Mouse (Mus musculus) heart, postnatal 10 days (tissue): ENCODE data around the gene Rogdi. TPM values are rescaled to one million over a fixed set of nuclear protein-coding genes. Genes with fewer than 3 reads are reported as not detected.

Experiments used
- DNase-seq, 2 experiments: peaks; one replicate each; pipeline ENCODE4 v3.0.0; 2021
- intact Hi-C: fragments of 180-260 bp; cut with DNase I; formaldehyde crosslinking; loops from one replicate; pipeline ENCODE4 v1.15.1; 2025
- total RNA-seq, 2 experiments: library from RNA; stranded (reverse); gene quantifications; 2 replicates each; pipeline ENCODE4 v1.2.3; 2021

The Rogdi gene
- total RNA-seq = 10 to 100 TPM; 21.7 to 25.7 TPM

- DNase-seq = peak; percentile 98 to 99
- intact Hi-C loops = loop anchor here (2.0 kb wide), 1 partner anchor 46 kb away; no protein-coding TSS in a partner anchor
Observed at GRCm38 (mm10) chr16:5013054-5013838, at the start of gene Rogdi. Rogdi (minus strand) TSS chr16:5013553.

- peak; percentile 12 to 29 for DNase-seq
- intact Hi-C loops = loop anchor here (5.0 kb wide), 1 partner anchor 84 kb away; no protein-coding TSS in a partner anchor
Observed at GRCm38 (mm10) chr16:5058114-5058513, 44.8 kb upstream of the Rogdi start.

GRCm38 (mm10) chr16:5050251-5051110 lies 37.1 kb upstream of the Rogdi start:
- DNase-seq = peak; percentile 86 to 87
- intact Hi-C loops = no loop called here

GRCm38 (mm10) chr16:5049774-5050234 lies 36.5 kb upstream of the Rogdi start, which contains the start of the genes Glyr1 and Ubn1:
Glyr1 (minus strand) TSS chr16:5049863.
Ubn1 (plus strand) TSS chr16:5050057.
- intact Hi-C loops = no loop called here
- peak; percentile 99 for DNase-seq

- intact Hi-C loops = no loop called here
- DNase-seq = no peak
Observed at GRCm38 (mm10) chr16:5049182-5049773, 35.9 kb upstream of the Rogdi start.

- intact Hi-C loops = no loop called here
- no peak for DNase-seq
Observed at GRCm38 (mm10) chr16:5045322-5045721, 32.0 kb upstream of the Rogdi start.

- peak; percentile 50 to 53 for DNase-seq
- intact Hi-C loops = no loop called here
Observed at GRCm38 (mm10) chr16:5036649-5037234, 23.4 kb upstream of the Rogdi start.

GRCm38 (mm10) chr16:5035591-5035990 lies 22.2 kb upstream of the Rogdi start:
- DNase-seq = no peak
- intact Hi-C loops = no loop called here

GRCm38 (mm10) chr16:5029847-5030246 lies 16.5 kb upstream of the Rogdi start:
- intact Hi-C loops = no loop called here
- no peak for DNase-seq

- no peak for DNase-seq
- intact Hi-C loops = no loop called here
Observed at GRCm38 (mm10) chr16:5024021-5024420, 10.7 kb upstream of the Rogdi start.

GRCm38 (mm10) chr16:5014578-5014977 lies 1.2 kb upstream of the Rogdi start:
- no peak for DNase-seq
- intact Hi-C loops = no loop called here

- no peak for DNase-seq
- intact Hi-C loops = loop anchor here (2.0 kb wide), 1 partner anchor 46 kb away; no protein-coding TSS in a partner anchor
Observed at GRCm38 (mm10) chr16:5012036-5013005, 1.0 kb downstream of the Rogdi start.

- DNase-seq = no peak
- intact Hi-C loops = no loop called here
Observed at GRCm38 (mm10) chr16:5011285-5011684, 2.1 kb downstream of the Rogdi start.

GRCm38 (mm10) chr16:5010371-5010935 lies 2.9 kb downstream of the Rogdi start:
- intact Hi-C loops = no loop called here
- DNase-seq = peak in 1 of 2 experiments; percentile 15

- intact Hi-C loops = no loop called here
Observed at GRCm38 (mm10) chr16:5008076-5008475, 5.3 kb downstream of the Rogdi start.

GRCm38 (mm10) chr16:5007492-5007891 lies 5.9 kb downstream of the Rogdi start:
- intact Hi-C loops = no loop called here
- no peak for DNase-seq

More at GRCm38 (mm10) chr16:5008076-5008475, 5.3 kb downstream of the Rogdi start:
- DNase-seq = no peak

- intact Hi-C loops = no loop called here
- no peak for DNase-seq
Observed at GRCm38 (mm10) chr16:5007067-5007466, 6.3 kb downstream of the Rogdi start, which contains the start of gene Smim22. Smim22 (plus strand) TSS chr16:5007288.

GRCm38 (mm10) chr16:5000611-5001010 lies 12.7 kb downstream of the Rogdi start:
- intact Hi-C loops = no loop called here
- DNase-seq = no peak

- intact Hi-C loops = no loop called here
- DNase-seq = no peak
Observed at GRCm38 (mm10) chr16:4998984-4999383, 14.4 kb downstream of the Rogdi start.
